Mouse (Mus musculus): ENCODE measurements around the gene Btbd19.
A peak's percentile ranks its signal among the peaks of the same experiment; 100 is the strongest.

Gene Btbd19

DNA sequence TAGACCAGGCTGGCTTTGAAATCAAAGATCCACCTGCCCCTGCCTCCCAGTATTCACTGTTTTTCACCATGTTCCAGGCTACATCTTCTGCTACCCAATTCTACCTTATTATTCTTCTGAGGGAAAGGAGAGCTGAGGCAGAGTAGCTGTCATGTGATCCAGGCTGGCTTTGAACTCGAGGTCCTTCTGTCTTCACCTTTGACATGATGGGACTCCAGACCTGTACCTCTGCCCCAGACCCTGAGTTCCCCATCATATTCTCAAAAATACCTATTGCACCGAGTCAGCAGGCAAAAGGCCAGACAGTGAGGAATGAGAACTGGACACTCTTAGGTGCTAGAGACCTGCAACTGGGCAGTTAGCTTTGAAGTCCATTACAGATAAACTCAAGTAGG is 9.1 kb upstream of the Btbd19 start:
- no peak for DNase-seq (ENCODE audit: low spot score in 2 of 2)

DNA sequence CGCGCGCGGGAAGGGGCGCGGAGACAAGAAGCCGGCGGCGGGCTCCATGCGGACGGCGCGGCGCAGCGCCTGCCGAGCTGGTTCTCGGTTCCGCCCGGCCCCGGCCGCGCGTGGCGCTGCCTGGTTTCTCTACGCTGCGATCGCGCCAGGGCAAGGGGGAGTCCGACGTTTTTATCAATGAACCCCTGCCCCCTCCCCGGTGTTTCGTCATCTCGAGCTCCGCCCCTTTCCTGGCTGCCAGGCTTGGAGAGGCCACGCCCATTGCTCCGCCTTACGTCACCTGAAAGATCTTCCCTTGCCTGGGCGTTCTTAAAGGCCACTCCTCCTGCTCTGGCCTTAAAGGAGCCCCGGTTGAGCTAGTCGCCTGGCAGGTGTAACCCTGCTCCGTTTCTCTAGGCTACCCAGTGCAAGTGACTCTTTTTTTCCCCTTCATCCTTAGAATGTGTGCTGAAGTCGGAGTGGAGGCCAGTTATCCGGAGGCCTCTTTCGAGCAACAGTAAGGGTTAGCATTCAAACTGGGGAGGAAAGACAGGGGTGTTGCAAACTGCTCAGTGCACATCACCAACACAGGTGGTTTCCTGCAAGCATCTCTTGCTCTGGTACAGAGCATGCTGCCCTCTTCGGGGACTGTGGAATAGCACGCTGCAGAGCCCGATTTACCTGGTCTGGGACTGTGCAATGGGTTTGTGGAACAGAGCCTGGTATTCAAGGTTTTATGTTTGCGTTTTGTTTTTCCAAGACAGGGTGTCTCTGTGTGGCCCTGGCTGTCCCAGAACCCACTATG is 8.5 kb upstream of the Btbd19 start, which contains the start of gene Plk3:
Gene Plk3, minus strand, starts transcription at position 147 of the 784 bp plus-strand sequence.
- peak; percentile 98 to 99 for DNase-seq (ENCODE audit: low spot score in 2 of 2)

DNA sequence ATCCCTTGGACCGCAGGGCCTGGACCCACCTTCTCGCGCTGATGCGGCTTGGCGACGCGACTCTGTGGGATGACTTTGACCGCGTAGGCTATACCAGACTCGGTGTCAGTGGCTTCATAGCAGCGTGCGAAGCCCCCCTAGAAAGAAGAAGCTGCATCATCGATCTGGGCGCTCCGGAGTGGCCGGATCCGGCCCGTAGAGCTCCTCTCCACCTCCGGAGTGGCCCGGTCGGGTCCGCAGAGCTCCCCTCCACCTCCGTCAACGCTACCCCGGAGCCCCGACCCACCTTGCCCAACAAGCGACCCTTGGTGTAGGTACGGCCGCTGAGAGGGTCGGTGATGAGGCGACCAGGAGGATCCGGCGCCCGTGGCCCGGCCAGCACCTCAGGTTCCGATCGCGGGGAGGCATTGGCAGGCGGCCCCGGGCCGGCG is 7.9 kb upstream of the Btbd19 start:
- no peak for DNase-seq (ENCODE audit: low spot score in 2 of 2)

DNA sequence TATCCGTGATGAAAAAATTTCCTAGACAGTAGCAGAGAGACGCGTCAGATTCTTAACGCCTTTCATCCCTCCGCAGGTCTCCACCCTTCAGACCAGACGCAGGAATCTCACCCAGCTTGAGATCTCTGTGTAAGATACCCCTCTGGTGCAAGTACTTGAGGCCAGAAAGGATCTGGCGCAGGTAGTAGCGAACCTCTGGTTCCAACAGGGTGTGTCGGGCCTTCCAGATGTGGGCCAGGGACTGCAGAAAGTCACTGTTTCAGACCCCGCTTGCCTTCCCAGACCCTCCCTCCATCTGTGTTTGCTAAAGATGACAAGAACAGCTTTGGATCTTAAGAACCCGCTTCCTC is 7.2 kb upstream of the Btbd19 start:
- DNase-seq (ENCODE audit: low spot score in 2 of 2): no peak

DNA sequence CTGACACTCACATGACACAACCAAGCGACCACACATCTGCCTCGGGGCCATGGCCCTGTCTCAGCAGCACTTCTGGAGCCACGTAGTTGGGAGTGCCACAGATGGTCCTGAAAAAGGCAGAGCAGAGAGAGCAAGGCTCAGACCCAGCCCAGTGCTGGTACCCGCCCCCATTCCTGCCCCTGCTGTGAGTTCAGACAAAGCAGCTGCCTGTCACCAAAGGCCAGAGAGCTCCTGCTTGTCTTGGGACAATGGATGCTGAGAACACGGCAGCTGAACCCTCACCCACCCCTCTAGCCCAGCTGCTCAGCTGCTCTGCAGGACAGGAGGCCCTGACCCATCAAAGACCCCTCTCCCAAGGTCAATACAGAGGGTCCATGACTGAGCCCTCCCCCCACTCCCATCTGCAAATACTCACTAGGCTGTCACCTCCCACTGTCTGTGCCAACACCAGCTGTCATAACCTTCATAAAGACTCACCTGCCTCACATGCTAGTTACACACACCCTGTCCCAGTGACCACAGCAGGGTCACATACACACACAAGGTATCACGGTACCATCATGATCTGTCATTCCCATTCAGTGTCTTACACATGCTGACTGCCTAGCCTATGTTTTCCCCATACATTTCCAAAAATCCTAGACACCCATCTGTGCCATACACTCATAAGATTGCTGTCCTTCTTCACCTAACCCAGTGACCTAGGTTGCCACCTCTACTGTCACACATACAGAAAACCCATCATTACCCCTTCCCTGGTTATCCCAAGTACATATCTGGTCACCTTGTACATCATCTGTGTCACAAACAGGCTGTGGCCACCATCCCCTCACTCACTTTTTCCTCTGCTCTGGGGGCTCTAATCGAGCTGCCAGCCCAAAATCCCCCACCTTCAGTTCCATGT is 6.6 kb upstream of the Btbd19 start:
- DNase-seq (ENCODE audit: low spot score in 2 of 2): no peak

DNA sequence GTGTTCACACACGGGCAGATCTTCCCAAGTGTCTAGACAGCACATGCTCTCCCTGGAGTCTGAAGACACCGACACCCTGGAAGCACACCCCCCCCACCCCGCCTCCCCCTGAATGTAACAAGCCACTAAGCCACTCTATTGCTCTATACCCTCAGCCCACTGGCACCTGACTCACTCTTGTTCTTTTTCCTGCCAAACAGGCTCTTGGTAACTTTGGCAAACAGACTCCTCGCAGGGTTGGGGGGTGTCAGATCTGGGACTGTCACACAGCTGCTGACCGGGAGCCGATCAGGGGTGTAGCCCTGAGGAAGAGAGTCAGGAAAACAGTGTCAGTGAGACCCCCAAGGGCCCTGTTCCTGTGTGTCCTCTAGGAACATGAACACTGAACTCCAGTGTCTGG is 5.7 kb upstream of the Btbd19 start:
- DNase-seq (ENCODE audit: low spot score in 2 of 2): no peak

DNA sequence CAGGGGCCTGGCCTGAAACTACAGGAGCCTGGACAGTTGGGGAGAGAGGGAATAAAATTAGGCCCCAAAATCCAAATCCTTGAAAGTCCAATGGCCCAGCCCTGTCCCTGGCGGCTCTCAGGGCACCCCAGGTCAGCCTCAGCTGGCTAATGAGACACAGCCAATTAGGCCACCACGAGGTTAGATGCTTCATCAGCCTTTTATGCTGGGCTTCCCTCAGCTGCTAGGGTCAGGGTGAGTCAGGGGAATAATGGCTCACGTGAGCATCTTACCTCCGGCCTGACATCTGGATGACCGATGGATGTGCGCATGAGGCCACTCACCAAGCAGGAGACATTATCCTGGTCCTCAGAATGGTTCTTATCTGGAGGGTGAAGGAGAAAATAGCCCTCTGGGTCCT is 5.3 kb upstream of the Btbd19 start:
- no peak for DNase-seq (ENCODE audit: low spot score in 2 of 2)

DNA sequence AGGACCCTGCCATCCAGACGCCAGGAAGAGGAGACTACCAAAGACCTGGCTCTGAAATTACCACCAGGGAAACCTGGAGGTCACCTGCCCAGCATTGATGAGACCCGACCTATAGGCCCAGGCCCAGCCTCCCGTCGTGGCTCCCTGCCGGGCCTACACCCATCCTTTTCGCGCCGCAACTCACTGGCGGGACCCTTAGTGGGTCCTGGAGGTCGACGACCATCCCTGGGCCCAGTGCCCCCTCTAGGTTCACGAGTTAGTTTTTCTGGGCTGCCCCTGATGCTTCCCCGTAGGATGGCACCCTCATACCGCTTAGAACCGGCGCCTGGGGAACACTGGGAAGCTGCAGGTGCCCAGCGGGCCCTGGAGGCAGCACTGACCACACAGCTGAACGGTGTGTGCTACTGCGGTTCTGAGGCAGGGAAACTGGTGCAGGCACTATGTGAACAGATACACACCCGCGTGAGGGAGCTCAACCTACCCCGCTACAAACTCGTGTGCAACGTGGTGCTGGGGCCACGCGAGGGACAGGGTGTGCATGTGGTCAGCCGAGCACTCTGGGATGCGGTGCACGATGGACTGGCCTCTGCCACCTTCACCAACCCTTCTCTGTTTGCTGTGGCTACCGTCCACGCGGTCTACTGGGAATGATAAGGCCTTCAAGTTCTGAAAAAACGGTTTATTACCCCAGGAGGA is 2.6 kb upstream of the Btbd19 start:
- DNase-seq (ENCODE audit: low spot score in 2 of 2): no peak

DNA sequence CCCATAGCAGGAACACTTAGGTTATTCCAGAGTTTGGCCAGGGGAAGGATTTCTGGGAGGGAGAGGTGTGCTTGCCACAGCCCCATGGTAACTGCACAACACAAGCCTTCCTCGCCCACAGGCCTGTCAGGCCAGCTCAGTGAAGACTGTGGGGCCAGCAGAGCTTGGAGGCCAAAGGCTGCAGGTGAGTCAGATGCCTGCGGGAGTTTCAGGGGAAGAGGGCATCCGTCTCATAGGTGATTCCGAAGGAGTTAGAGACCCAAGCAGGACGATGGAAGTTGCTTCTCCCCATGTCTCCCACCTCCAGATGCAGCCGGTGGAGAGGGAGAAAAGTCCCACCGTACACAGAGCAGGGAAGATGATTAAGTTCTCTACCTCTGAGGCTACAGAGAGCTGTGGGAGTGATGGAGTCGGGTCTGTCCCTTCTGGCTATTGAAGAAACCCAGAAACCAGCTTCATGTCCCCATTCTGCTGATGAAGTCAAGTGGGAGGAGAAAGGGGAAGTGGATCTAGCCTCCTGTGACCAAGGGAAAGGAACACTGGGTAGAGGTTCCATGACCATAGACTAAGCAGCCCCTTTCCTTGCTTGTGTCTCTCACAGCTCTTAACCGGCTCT is 1.3 kb upstream of the Btbd19 start, which contains the start of gene Tctex1d4:
Gene Tctex1d4, plus strand, starts transcription at position 120 of the 616 bp plus-strand sequence.
- DNase-seq (ENCODE audit: low spot score in 2 of 2): no peak

DNA sequence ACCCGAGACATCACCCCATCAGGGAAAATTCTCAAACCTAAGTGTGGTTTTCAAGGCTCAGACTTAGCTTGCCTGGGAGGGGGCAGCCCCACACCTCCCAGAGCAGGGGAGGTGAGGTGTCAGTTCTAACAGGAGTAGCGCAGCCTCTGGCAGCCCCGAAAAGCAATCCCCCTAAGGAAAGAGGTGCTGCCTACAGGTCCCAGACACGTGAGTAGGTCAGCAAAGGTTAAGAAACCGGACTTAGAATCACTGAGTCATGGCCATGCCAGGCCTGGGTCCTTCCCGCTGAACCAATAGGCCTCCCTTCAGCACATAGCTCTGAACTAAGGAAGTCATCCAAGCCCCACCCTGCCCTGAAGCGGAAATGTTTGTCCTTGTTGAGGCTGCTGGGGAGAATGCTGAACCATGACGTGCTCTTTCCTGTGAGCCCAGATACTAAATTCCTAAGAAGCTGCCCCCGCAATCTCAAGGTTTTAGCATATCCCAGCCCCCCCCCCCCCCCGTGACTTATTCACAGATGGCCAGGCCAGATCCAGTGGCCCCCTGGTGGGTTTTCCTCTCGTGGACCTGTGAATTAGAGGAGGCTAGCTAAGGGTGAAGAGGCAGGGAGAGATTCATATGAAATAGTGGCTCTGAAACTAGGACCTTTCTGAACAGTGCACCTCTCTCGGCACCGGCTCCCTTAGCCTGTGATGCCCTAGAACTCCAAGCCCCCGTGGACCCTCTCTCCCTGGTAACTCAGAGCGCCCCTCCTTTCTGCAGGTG is 567 bp upstream of the Btbd19 start:
- no peak for DNase-seq (ENCODE audit: low spot score in 2 of 2)

DNA sequence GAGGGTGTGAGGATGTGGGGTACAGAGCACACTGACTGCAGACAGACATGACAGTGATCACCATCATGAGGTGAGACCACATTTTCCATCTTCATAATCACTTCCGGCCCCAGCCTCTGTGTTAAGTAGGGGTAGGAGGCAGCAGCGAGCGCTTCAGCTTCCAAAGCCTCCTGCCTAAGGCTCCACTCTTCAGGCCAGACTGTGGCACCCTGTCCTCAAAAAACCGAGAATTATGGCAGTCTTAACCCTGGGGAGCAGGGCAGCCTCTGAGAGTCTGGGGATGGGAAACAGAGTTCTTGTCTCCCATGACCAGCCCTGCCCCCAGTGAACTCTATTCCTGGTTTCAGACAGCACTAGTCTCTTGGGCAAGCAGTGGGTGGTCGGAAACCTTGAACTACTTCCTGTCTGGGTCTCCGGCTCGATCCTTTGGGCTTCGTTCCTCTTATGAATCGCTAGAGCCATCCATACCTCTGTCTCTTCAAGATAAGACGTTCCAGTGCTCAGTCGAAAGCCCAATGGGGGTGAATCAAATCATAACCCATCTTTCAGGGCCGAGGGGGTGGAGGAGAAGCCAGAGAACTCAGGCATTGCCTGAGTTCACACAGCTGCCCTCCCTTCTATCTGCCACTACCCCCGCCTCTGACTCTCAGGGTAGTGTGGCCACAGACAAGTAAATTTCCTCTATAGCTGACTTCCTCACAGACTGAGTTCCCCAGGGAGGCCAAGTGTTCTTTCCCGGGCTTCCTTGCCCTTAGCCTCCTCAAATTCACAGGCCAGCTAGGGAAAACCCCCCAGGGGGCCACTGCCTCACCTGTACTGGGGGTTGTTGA is 792 bp downstream of the Btbd19 start:
- no peak for DNase-seq (ENCODE audit: low spot score in 2 of 2)

DNA sequence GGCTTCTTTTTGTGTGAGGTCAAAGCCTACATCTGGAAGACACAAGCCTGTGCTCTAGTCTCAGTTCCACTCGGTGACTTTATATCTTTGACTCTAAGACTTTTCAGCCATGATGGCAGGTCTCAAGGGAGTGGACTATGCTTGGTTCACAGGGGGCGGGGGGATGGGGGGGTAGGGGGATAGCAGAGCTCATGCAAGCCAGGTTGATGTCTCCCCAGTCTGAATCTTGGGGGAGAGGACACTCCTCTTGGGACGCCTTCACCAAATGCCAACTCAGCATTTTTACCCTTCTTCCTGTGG is 1.4 kb downstream of the Btbd19 start:
- no peak for DNase-seq (ENCODE audit: low spot score in 2 of 2)

DNA sequence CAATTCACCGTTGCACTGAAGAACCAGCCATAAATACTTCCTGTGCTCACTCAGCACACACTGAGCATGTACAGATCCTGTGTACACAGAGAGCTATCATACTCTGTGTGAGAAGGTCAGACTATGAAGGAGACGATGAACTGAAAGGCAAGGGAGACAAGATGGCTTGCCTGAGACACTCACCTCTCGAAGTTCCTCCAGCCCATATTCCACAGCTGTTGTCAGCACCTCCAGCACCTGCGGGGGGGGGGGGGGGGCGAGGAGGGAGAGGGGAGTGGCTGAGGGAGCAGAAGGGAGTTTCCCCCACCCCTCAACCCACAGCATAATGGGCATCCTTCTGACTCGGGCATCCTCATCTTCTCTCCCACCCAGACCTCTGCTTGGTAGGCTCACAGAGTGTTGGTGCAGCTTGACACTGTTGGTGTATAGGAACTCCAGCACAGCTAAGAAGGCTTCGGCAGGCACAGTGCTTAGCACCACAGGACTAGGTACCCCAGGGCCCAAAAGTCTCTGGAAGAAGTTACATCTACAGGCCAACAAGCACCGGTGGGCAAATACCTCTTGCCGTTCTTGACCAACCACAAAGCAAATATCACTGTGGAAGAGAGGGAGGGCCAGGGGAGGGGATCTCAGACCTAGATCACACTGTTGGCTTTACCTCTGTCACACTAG is 1.8 kb downstream of the Btbd19 start:
- DNase-seq (ENCODE audit: low spot score in 2 of 2): no peak

DNA sequence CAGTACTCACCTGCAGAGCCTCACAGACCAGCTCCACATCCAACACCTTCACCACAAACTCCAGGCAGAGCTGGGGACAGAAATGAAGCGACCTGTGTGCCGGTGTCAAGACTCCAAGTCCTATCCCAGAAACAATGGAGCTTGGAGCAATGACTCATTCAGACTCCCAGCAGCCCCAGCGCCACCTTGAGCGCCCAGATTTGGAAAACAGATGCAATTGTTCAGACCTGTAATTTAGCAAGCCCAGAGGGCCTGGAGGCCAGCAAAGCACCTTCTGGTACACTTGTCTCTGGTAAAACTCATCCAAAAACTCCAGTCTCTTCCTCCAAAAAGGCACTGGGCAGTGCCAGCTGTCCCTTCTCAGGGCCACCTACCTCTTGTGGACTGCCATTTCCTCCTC is 3.3 kb downstream of the Btbd19 start:
- DNase-seq (ENCODE audit: low spot score in 2 of 2): no peak

DNA sequence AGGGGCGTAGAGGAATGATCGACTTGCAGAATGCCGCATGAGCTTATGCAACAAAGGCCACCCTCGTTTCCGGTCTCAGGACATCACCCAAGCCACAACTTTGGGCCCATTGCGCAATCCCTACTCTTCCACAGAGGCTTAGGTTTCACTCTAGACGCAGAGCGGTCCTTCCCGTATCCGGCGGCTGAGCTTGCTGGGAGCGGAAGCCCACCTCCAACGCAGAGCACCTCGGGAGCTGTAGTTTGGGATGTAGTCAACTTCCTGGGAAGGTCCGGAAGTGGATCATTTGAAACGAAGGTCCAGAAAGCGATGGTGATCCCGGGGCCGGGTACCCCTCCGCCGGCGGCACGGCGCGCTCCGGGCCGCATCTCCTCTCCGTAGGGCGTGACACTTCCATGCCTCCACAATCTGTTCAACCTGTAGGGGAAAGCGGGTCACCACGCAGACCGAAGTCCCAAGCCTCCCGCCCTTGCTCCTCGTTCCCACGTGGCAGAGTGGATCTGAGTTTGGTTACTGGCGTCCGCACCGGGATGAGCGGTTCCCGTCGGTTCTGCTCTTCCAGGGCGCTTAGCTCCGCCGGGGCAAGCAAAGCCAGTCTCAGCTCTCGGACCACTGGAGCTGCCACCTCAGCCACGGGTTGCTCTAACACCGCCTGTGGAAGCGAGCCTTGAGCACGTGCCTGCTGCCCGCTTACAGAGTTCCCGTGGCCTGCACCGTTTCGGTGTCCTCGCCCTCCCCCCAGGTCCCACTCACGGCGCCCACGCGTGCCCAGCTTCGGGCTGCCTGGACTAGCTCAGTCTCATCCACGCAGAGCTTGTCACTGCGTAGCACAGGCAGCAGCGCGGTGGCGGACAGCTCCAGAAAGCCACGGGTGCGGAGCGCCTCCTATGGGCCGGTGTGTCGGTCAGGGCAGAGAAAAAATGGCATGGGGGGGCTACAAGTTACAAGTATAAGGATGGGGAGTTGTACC is 4.8 kb downstream of the Btbd19 start:
- peak; percentile 96 to 97 for DNase-seq (ENCODE audit: low spot score in 2 of 2)

DNA sequence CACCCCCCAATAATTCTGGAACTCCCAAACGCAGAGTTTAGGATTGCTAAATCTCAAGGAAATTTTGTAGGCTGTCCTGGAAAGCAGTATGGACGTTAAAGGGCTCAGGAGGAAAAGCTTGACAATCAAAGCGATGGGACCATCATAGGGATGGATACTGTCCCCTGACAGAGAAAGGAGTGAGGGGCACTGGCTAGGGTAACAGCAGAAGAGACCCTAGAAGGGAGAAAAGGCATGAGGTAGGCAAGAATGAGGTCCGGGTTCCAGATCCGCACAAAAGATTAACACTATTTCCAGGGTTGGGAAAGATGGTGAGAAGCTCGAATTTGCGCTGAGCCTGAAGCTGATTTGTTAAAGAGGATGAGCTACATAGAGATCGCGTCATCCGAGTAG is 5.5 kb downstream of the Btbd19 start:
- DNase-seq (ENCODE audit: low spot score in 2 of 2): no peak

DNA sequence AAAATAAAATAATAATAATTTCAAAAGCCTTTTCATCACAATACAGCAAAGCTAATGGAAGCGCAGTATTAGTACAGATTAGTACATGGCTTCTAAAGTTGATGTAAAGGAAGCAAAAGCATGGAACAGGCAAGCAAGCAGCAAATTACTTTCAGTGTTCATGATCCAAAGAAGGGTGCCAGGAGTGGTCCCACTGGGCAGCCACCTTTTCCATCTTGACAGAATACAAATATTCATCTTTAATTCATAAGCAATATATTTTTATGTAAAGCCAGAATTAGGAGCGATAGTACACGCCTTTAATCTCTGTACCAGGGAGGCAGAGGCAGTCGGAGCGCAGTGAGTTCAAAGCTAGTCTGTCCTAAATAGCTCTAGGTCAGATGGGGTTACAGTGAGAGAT is 5.9 kb downstream of the Btbd19 start:
- DNase-seq (ENCODE audit: low spot score in 2 of 2): no peak

DNA sequence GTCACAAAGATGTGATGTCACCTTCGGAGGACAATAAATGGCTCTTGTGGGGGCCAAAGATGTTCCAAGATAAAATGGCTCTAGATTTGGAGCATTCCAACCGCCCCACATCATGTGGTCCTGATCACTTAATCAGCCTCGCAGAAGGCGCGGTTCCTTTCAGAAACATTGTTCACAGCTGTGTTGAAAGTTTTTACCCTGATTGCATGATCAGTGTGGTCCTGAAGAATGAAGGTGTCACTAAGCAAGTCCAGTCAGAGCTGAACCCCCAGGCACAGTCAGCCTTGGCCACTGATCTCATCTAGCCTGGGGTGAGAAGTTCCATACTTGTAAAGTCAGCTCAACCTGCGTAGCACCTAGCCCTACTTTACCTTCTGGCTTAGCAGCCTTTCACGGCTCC is 7.6 kb downstream of the Btbd19 start:
- DNase-seq (ENCODE audit: low spot score in 2 of 2): no peak

DNA sequence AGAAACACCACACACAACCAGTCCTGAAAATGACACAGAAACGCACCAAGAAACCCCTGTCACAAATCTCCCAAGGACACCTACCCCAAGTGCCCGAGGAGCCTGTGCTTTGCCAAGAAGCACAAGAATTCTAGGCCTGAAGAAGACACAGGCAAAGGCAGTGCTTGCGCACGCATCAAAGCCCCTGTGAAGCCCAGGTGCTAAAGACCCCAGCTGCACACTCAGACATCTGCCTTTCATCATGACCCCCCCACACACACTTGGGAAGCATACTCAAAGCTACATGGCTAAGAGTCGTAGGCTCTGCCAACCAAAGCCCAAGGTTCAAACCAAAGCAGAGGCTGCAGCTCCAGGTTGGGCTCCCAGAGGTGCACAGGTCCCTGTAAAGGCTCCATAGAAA is 9.9 kb downstream of the Btbd19 start:
- no peak for DNase-seq (ENCODE audit: low spot score in 2 of 2)

All from right cerebral cortex, adult 2 months (tissue).